Mouse (Mus musculus) ES-Bruce4 (cell line): Measurements from ENCODE around the gene Clic4. TPM values are rescaled to one million over a fixed set of nuclear protein-coding genes. Genes with fewer than 3 reads are reported as not detected.

Experiments used
- H3K27ac ChIP-seq: 2 replicates; pipeline ENCODE4 v1.5.1; 2012; ENCODE audit warnings: low read length, inconsistent platforms; ENCODE audit not compliant: insufficient read depth
- H3K27me3 ChIP-seq: 2 replicates; pipeline ENCODE4 v1.6.1; 2012; ENCODE audit warnings: mild to moderate bottlenecking, low read length, inconsistent platforms; ENCODE audit not compliant: control insufficient read depth, poor library complexity, insufficient read depth, severe bottlenecking
- H3K36me3 ChIP-seq: 2 replicates; pipeline ENCODE4 v1.6.1; 2012; ENCODE audit warnings: inconsistent platforms, mild to moderate bottlenecking, low read length, moderate library complexity; ENCODE audit not compliant: control insufficient read depth, poor library complexity, insufficient read depth, severe bottlenecking
- H3K4me1 ChIP-seq: one replicate; pipeline ENCODE4 v1.8.1; 2011; ENCODE audit warnings: low read length; ENCODE audit not compliant: control insufficient read depth, insufficient read depth
- H3K4me3 ChIP-seq: 2 replicates; pipeline ENCODE4 v1.5.1; 2011; ENCODE audit warnings: low read depth, mild to moderate bottlenecking, low read length
- H3K9ac ChIP-seq: 2 replicates; pipeline ENCODE4 v1.6.1; 2012; ENCODE audit warnings: low read depth, mild to moderate bottlenecking, inconsistent platforms; ENCODE audit not compliant: poor library complexity, severe bottlenecking
- H3K9me3 ChIP-seq: replicated peaks from 2 replicates; pipeline ENCODE4 v1.6.1; 2012; ENCODE audit warnings: mild to moderate bottlenecking, low read length, inconsistent platforms; ENCODE audit not compliant: control insufficient read depth, poor library complexity, insufficient read depth, severe bottlenecking
- CTCF ChIP-seq: IDR thresholded peaks from one replicate; pipeline ENCODE4 v1.8.1; 2011; ENCODE audit warnings: low read depth, low read length
- EP300 ChIP-seq: IDR thresholded peaks from 2 replicates; pipeline ENCODE4 v1.6.1; 2011; ENCODE audit warnings: low read depth, low read length; ENCODE audit not compliant: insufficient read depth
- POLR2A ChIP-seq: IDR thresholded peaks from one replicate; pipeline ENCODE4 v1.8.1; 2011; ENCODE audit warnings: low read length; ENCODE audit not compliant: insufficient read depth
- polyA plus RNA-seq: library from polyadenylated mRNA; stranded (reverse); fragments of >200 nt; gene quantifications from 2 replicates; pipeline ENCODE4 v1.2.4, GENCODE M21; 2011; ENCODE audit warnings: low read depth; ENCODE audit not compliant: missing spikeins, insufficient read depth, insufficient read length

Gene Clic4
- polyA plus RNA-seq, 1 experiment: 151 TPM

DNA sequence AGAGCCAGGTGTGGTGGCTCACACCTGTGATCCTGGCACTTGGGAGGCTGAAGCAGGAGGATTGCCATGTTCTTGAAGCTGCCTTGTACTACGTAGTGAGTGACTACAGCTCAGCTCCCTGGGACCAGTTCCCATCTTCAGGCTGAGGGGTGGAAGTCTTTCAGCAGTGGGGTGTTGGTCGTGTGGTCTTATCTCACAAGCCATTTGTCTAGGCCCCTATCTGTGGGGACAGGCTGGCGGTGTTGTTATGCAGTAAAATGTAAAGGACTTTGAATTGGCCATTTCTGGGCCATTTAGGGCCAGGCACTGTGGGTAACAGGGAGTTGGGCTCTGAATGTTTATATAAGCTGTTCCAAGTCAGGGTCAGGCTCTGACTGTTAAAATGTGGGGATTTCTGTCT is 15.4 kb upstream of the Clic4 start:
- no peak overlapping the region for H3K27ac ChIP-seq
- H3K4me3 ChIP-seq: no peak overlapping the region
- H3K36me3 ChIP-seq: no peaks in the 10 kb centered on the region
- peaks cover 5% of the 10 kb centered on the region for H3K4me1 ChIP-seq
- H3K9me3 ChIP-seq: no peaks in the 10 kb centered on the region
- H3K9ac ChIP-seq: no peak overlapping the region
- TF ChIP-seq POLR2A: no peak
- TF ChIP-seq EP300: no peak
- no peak for TF ChIP-seq CTCF
- H3K27me3 ChIP-seq: no peaks in the 10 kb centered on the region

DNA sequence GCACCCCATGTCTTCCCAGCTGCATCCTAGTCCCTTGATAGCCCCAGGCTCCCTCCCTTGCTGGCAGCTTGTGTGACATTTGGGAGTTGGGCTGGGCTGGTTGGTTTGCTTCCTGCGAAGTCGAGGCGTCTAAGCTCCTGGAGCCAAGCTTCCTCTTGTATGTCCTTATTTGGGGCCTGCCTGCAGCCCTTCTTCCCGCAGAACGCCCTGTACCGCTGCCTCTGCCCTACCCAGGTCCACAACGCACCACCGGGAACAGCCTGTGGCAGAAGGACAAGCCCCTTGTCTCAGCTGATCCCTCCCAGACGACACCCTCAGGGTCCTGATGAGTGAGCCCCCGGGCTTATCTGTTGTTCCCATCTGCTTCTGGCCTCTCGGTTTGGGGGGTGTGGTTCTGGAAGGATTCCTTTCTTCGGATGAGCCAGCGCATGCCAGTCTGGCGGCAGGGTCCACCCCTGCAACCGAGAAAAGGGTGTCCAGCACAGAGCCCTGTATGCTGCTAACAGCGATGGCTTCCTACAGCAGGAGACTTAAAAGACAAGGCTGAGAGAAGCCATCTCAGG is 14.3 kb upstream of the Clic4 start:
- Histone ChIP-seq H3K4me3 (no peak overlapping the region), H3K27ac (peak overlapping the region; percentile 20; the same call in 1 of the 2 replicates), H3K9me3 (no peaks in the 10 kb centered on the region), H3K27me3 (no peaks in the 10 kb centered on the region), H3K36me3 (no peaks in the 10 kb centered on the region), H3K4me1 (peaks cover 5% of the 10 kb centered on the region), H3K9ac (no peak overlapping the region)
- 0 out of 2 replicates have a peak, but pooled peaks have one; percentile 37 for TF ChIP-seq EP300
- no peak for TF ChIP-seq CTCF

GRCm38 (mm10) chr4:135286033-135286622 is 13.5 kb upstream of the Clic4 start:
- TF ChIP-seq CTCF (no peak), POLR2A (no peak), EP300 (no peak)
- Histone ChIP-seq H3K4me1 (peaks cover 3% of the 10 kb centered on the region), H3K27me3 (no peaks in the 10 kb centered on the region), H3K36me3 (no peaks in the 10 kb centered on the region), H3K9me3 (no peaks in the 10 kb centered on the region), H3K27ac (peak overlapping the region; percentile 20), H3K4me3 (no peak overlapping the region), H3K9ac (0 out of 2 replicates have a peak overlapping the region, but pooled peaks have one; percentile 5)

GRCm38 (mm10) chr4:135285436-135285835 is 12.8 kb upstream of the Clic4 start:
- H3K4me1 ChIP-seq: peaks cover 3% of the 10 kb centered on the region
- H3K9ac ChIP-seq: 0 out of 2 replicates have a peak overlapping the region, but pooled peaks have one; percentile 5
- H3K36me3 ChIP-seq: no peaks in the 10 kb centered on the region
- H3K27me3 ChIP-seq: no peaks in the 10 kb centered on the region
- H3K4me3 ChIP-seq: no peak overlapping the region
- no peak overlapping the region for H3K27ac ChIP-seq
- no peak for TF ChIP-seq POLR2A
- no peak for TF ChIP-seq EP300
- no peak for TF ChIP-seq CTCF
- H3K9me3 ChIP-seq: no peaks in the 10 kb centered on the region

GRCm38 (mm10) chr4:135283875-135284274 is 11.3 kb upstream of the Clic4 start:
- peaks cover 3% of the 10 kb centered on the region for H3K4me1 ChIP-seq
- H3K27me3 ChIP-seq: no peaks in the 10 kb centered on the region
- no peak for TF ChIP-seq EP300
- TF ChIP-seq POLR2A: no peak
- TF ChIP-seq CTCF: peak; percentile 61
- no peak overlapping the region for H3K9ac ChIP-seq
- H3K4me3 ChIP-seq: no peak overlapping the region
- no peaks in the 10 kb centered on the region for H3K36me3 ChIP-seq
- H3K9me3 ChIP-seq: no peaks in the 10 kb centered on the region
- H3K27ac ChIP-seq: no peak overlapping the region

DNA sequence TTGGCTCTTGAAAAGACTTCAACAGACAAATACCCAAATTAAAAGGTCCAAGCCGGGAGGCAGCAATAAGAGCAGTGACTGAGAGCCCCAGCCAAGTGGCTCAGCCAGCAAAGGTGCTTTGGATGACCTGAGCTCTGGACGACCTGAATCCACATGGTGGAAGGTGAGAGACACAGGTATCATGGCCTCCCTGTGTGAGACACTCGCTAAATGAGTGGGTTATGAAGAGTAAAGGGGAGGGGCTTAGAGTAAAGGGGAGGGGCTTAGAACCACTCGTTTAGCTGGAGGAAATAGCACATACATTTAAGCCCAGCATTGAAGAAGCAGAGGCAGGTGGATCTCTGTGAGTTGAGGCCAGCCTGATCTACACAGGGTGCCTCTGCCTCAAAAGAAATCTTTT is 10.8 kb upstream of the Clic4 start:
- Histone ChIP-seq H3K9me3 (no peaks in the 10 kb centered on the region), H3K4me1 (peaks cover under 1% of the 10 kb centered on the region), H3K4me3 (no peak overlapping the region), H3K27me3 (no peaks in the 10 kb centered on the region), H3K27ac (no peak overlapping the region), H3K36me3 (no peaks in the 10 kb centered on the region), H3K9ac (no peak overlapping the region)
- TF ChIP-seq EP300 (no peak), CTCF (no peak), POLR2A (no peak)
